Mouse (Mus musculus): ENCODE measurements around the gene Bmt2. TPM values are rescaled to one million over a fixed set of nuclear protein-coding genes. Genes with fewer than 3 reads are reported as not detected.

The Bmt2 gene
- polyA plus RNA-seq, 1 experiment, result 2.4 TPM

DNA sequence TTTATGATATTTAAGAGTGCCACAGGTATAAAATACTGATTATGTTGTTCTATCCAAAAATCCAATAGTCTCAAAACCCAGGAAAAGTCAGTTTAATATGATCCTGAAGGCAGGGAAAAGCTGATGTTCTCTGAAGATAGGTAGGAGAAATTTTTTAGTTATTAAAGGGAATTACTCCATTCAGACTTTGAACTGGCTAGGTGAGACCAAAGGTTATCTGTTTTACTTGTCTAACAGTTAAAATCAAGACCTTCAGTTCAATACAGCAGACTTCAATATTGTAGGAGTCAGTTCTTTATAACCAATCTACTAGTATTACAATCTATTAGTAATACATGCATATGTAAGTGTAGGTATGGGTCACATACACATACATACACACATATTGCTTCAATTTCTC lies 23.7 kb downstream of the Bmt2 start:
- Histone ChIP-seq H3K4me3 (ENCODE audit: control insufficient read depth, low read depth, low read length) (no peak overlapping the region), H3K27me3 (ENCODE audit: control insufficient read depth, insufficient read depth, low read length) (no peaks in the 10 kb centered on the region), H3K4me1 (ENCODE audit: control insufficient read depth, insufficient read depth, low read length) (no peaks in the 10 kb centered on the region), H3K36me3 (ENCODE audit: control insufficient read depth, insufficient read depth, low read length) (no peaks in the 10 kb centered on the region), H3K27ac (ENCODE audit: control insufficient read depth, insufficient read depth, low read depth, low read length) (no peak overlapping the region)
- no peak for TF ChIP-seq POLR2A (IDR thresholded peaks at IDR 0.05; ENCODE audit: control insufficient read depth, low read depth, low read length)
- no peak for TF ChIP-seq CTCF (IDR thresholded peaks at IDR 0.05; ENCODE audit: control insufficient read depth, insufficient read depth, insufficient replicate concordance, low read depth, low read length)

DNA sequence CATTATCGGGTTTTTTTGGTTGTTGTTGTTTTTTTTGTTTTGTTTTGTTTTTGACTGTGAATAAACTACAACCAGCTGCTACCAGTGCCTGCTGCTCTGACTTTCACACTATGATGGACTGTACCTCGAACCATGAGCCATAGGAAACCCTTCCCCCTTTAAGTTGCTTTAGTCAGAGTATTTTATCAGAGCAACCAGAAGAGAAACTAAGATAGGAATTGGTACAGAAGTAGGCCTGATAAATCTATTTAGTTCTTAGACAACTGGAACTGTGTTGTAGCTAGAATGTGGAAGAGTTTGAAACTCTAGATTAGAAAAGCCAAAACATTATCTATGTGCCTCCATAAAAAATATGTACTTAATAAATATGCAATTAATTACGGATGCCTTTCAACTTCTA lies 25.5 kb downstream of the Bmt2 start:
- Histone ChIP-seq H3K4me1 (ENCODE audit: control insufficient read depth, insufficient read depth, low read length) (no peaks in the 10 kb centered on the region), H3K27ac (ENCODE audit: control insufficient read depth, insufficient read depth, low read depth, low read length) (no peak overlapping the region), H3K36me3 (ENCODE audit: control insufficient read depth, insufficient read depth, low read length) (no peaks in the 10 kb centered on the region), H3K27me3 (ENCODE audit: control insufficient read depth, insufficient read depth, low read length) (no peaks in the 10 kb centered on the region), H3K4me3 (ENCODE audit: control insufficient read depth, low read depth, low read length) (no peak overlapping the region)
- TF ChIP-seq CTCF (IDR thresholded peaks at IDR 0.05; ENCODE audit: control insufficient read depth, insufficient read depth, insufficient replicate concordance, low read depth, low read length), result no peak
- TF ChIP-seq POLR2A (IDR thresholded peaks at IDR 0.05; ENCODE audit: control insufficient read depth, low read depth, low read length), result no peak

DNA sequence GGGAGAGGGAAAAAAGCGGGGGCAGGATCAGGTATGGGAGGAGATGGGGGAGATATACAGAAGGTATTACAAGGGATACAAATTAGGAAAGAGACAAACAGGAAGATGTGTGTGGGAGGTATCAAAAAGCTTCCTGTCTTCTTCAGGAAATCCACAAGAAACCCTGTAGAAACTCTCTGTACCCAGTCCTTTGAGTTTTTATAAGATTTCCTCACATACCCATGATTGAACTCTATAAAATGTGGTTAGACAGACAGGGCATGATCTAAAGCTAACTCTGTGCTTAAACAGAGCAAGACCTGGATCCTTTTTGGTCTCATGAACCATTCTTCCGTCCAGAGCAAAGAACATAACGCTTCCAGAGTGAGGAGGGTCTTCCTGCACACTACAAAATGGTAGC lies 26.9 kb downstream of the Bmt2 start:
- no peaks in the 10 kb centered on the region for H3K27me3 ChIP-seq (ENCODE audit: control insufficient read depth, insufficient read depth, low read length)
- no peaks in the 10 kb centered on the region for H3K36me3 ChIP-seq (ENCODE audit: control insufficient read depth, insufficient read depth, low read length)
- H3K4me3 ChIP-seq (ENCODE audit: control insufficient read depth, low read depth, low read length), result no peak overlapping the region
- H3K4me1 ChIP-seq (ENCODE audit: control insufficient read depth, insufficient read depth, low read length), result no peaks in the 10 kb centered on the region
- H3K27ac ChIP-seq (ENCODE audit: control insufficient read depth, insufficient read depth, low read depth, low read length), result no peak overlapping the region
- TF ChIP-seq POLR2A (IDR thresholded peaks at IDR 0.05; ENCODE audit: control insufficient read depth, low read depth, low read length) (no peak), CTCF (IDR thresholded peaks at IDR 0.05; ENCODE audit: control insufficient read depth, insufficient read depth, insufficient replicate concordance, low read depth, low read length) (no peak)

DNA sequence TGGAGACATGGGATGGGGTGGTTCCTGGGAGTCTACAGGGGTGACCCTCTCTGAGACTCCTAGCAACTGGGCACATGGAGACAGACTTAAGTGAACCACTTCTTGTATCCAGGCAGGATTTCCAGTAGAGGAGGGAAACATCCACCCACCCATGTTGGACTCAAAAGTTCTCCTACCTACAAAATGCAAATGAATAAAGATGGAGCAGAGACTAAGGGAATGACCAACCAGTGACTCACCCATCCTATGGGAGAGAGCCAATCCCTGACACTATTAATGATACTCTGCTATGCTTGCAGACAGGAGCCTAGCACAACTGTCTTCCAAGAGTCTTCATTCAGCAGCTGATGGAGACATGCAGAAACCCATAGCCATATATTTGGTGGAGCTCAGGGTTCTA lies 29.5 kb downstream of the Bmt2 start:
- TF ChIP-seq POLR2A (IDR thresholded peaks at IDR 0.05; ENCODE audit: control insufficient read depth, low read depth, low read length) (no peak), CTCF (IDR thresholded peaks at IDR 0.05; ENCODE audit: control insufficient read depth, insufficient read depth, insufficient replicate concordance, low read depth, low read length) (no peak)
- Histone ChIP-seq H3K4me1 (ENCODE audit: control insufficient read depth, insufficient read depth, low read length) (no peaks in the 10 kb centered on the region), H3K36me3 (ENCODE audit: control insufficient read depth, insufficient read depth, low read length) (no peaks in the 10 kb centered on the region), H3K27me3 (ENCODE audit: control insufficient read depth, insufficient read depth, low read length) (no peaks in the 10 kb centered on the region), H3K27ac (ENCODE audit: control insufficient read depth, insufficient read depth, low read depth, low read length) (no peak overlapping the region), H3K4me3 (ENCODE audit: control insufficient read depth, low read depth, low read length) (no peak overlapping the region)

DNA sequence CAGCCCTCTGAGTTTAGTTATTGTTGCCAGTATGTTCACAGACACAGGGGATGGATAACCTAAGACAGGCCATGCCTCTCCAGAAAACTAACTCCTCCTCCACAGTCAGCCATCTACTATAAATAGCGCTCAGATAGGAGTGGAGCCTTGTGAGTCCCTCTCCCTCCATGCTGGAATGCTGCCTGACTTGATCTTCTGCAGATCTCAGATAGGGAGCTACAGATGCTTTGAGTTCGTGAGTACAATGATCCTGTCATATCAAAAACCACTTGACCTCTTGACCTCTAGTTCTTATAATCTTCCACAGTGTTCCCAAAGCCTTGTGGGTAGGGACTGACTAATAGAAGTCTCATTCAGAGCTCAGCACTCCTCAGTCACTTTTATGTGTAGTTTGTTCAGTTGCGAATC lies 41.2 kb downstream of the Bmt2 start:
- Histone ChIP-seq H3K27me3 (ENCODE audit: control insufficient read depth, insufficient read depth, low read length) (no peaks in the 10 kb centered on the region), H3K4me3 (ENCODE audit: control insufficient read depth, low read depth, low read length) (no peak overlapping the region), H3K27ac (ENCODE audit: control insufficient read depth, insufficient read depth, low read depth, low read length) (no peak overlapping the region), H3K36me3 (ENCODE audit: control insufficient read depth, insufficient read depth, low read length) (no peaks in the 10 kb centered on the region), H3K4me1 (ENCODE audit: control insufficient read depth, insufficient read depth, low read length) (no peaks in the 10 kb centered on the region)
- TF ChIP-seq CTCF (IDR thresholded peaks at IDR 0.05; ENCODE audit: control insufficient read depth, insufficient read depth, insufficient replicate concordance, low read depth, low read length), result no peak
- no peak for TF ChIP-seq POLR2A (IDR thresholded peaks at IDR 0.05; ENCODE audit: control insufficient read depth, low read depth, low read length)

DNA sequence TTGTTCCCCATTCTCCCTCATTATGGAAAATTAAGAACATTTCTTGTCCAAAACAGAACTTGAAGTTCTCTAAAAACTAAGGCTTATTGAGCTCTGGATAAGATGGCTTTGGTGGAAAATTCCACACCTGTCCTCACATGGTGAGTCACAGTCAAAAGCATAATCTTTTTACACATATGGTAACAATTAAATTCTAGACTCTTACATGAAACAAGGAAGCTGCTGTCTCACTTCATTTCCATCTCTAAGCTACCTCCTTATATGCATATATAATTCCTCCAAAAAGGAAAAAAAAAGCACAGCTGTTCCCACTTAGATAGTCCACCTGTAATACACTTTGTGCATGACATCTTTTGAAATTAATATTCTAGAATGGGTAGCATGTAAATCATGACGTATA lies 45.2 kb downstream of the Bmt2 start:
- Histone ChIP-seq H3K27ac (ENCODE audit: control insufficient read depth, insufficient read depth, low read depth, low read length) (no peak overlapping the region), H3K4me1 (ENCODE audit: control insufficient read depth, insufficient read depth, low read length) (no peaks in the 10 kb centered on the region), H3K4me3 (ENCODE audit: control insufficient read depth, low read depth, low read length) (no peak overlapping the region), H3K36me3 (ENCODE audit: control insufficient read depth, insufficient read depth, low read length) (no peaks in the 10 kb centered on the region), H3K27me3 (ENCODE audit: control insufficient read depth, insufficient read depth, low read length) (no peaks in the 10 kb centered on the region)
- TF ChIP-seq POLR2A (IDR thresholded peaks at IDR 0.05; ENCODE audit: control insufficient read depth, low read depth, low read length), result no peak
- no peak for TF ChIP-seq CTCF (IDR thresholded peaks at IDR 0.05; ENCODE audit: control insufficient read depth, insufficient read depth, insufficient replicate concordance, low read depth, low read length)

DNA sequence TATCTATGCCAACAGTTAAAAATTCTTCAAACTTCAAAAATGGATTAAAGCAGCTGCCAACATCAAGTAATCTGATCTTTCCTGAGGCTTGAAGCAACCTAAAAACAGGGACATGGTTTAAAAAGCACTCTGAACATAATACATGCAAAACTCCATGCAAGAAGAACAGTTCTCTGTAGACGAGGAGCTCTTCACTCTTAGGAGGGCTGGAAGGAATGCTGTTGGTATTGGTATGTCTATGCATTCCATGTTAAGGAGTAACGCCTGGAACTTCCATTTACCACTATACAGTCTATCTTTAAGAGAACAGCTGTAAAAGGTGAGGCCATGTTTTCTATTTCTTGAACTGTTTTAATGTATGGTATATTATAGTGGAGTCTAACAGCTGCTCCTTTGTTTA lies 47.2 kb downstream of the Bmt2 start:
- no peak overlapping the region for H3K4me3 ChIP-seq (ENCODE audit: control insufficient read depth, low read depth, low read length)
- no peaks in the 10 kb centered on the region for H3K36me3 ChIP-seq (ENCODE audit: control insufficient read depth, insufficient read depth, low read length)
- H3K4me1 ChIP-seq (ENCODE audit: control insufficient read depth, insufficient read depth, low read length), result no peaks in the 10 kb centered on the region
- H3K27me3 ChIP-seq (ENCODE audit: control insufficient read depth, insufficient read depth, low read length), result no peaks in the 10 kb centered on the region
- TF ChIP-seq POLR2A (IDR thresholded peaks at IDR 0.05; ENCODE audit: control insufficient read depth, low read depth, low read length) (no peak), CTCF (IDR thresholded peaks at IDR 0.05; ENCODE audit: control insufficient read depth, insufficient read depth, insufficient replicate concordance, low read depth, low read length) (no peak)
- H3K27ac ChIP-seq (ENCODE audit: control insufficient read depth, insufficient read depth, low read depth, low read length), result no peak overlapping the region

DNA sequence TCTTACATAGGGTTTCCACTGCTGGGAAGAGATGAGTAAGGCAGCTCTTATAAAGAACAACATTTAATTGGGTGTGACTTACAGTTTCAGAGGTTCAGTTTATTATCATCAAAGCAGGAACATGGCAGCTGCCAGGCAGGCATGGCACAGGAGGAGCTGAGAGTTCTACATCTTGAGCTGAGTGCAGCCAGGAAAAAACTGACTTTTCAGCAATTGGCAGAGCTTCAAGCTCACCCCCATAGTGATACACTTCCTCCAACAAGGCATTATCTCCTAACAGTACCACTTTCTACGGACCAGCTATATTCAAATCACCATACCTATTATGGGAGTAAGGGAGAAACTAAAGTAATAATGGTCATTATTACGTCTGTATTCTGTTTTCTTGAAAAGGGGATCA lies 58.1 kb downstream of the Bmt2 start:
- H3K4me1 ChIP-seq (ENCODE audit: control insufficient read depth, insufficient read depth, low read length), result no peaks in the 10 kb centered on the region
- no peak overlapping the region for H3K4me3 ChIP-seq (ENCODE audit: control insufficient read depth, low read depth, low read length)
- TF ChIP-seq CTCF (IDR thresholded peaks at IDR 0.05; ENCODE audit: control insufficient read depth, insufficient read depth, insufficient replicate concordance, low read depth, low read length) (no peak), POLR2A (IDR thresholded peaks at IDR 0.05; ENCODE audit: control insufficient read depth, low read depth, low read length) (no peak)
- H3K36me3 ChIP-seq (ENCODE audit: control insufficient read depth, insufficient read depth, low read length), result no peaks in the 10 kb centered on the region
- H3K27me3 ChIP-seq (ENCODE audit: control insufficient read depth, insufficient read depth, low read length), result no peaks in the 10 kb centered on the region
- no peak overlapping the region for H3K27ac ChIP-seq (ENCODE audit: control insufficient read depth, insufficient read depth, low read depth, low read length)

Measured in testis, adult 2 months (tissue).